Mouse (Mus musculus) thymus, adult 2 months (tissue): ENCODE data around the gene Fbxl18.

Experiments
- CTCF ChIP-seq: fragments of 200-500 bp; IDR thresholded peaks from 2 replicates; pipeline ENCODE4 v1.5.1; 2012; ENCODE audit warnings: mild to moderate bottlenecking, control low read depth, low read length, moderate library complexity, borderline replicate concordance; ENCODE audit not compliant: control insufficient read depth, poor library complexity, insufficient read depth; ENCODE audit errors: extremely low read depth
- POLR2A ChIP-seq: fragments of 200-500 bp; IDR thresholded peaks from 2 replicates; pipeline ENCODE4 v1.6.1; 2012; ENCODE audit warnings: mild to moderate bottlenecking, low read length, control low read depth, moderate library complexity; ENCODE audit not compliant: control insufficient read depth, poor library complexity, insufficient read depth; ENCODE audit errors: extremely low read depth

- TF ChIP-seq CTCF (no peak), POLR2A (no peak)
Measured at GRCm38 (mm10) chr5:142935642-142936335, 40.6 kb upstream of the Fbxl18 start.
